Mouse (Mus musculus): ENCODE measurements around the gene Rnf225.
"Not testable (repeated sequence)": the region's sequence is repeated elsewhere in the genome, so short reads cannot be mapped to it uniquely, and the experiment has no call there.

Rnf225 gene

DNA sequence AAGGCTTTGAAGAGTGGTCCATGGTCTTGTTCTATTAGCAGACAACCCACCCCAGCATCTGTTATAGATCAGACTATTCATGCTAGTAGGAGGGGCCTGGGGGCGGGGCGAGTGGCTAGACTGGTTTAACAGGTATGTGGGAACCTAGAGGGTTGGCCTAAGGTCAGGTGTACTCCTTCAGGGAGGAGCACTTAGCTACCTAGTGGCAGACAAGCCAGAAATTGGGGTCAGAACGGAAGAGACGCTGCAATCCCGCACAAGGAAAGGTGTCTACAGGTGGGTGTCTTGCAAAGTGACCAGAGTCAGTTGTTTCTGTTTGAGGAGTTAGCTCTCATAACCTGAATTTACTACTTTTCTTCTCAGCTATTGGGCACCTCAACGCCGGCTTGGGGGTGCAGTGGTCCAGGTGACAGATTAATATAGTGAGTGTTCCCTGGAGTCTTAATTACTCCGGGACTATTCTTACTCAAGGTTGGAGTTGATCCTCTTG lies at the start of gene Rnf225:
Rnf225 (plus strand) TSS at position 226 of the 490 bp plus-strand sequence.
- no peak for DNase-seq

DNA sequence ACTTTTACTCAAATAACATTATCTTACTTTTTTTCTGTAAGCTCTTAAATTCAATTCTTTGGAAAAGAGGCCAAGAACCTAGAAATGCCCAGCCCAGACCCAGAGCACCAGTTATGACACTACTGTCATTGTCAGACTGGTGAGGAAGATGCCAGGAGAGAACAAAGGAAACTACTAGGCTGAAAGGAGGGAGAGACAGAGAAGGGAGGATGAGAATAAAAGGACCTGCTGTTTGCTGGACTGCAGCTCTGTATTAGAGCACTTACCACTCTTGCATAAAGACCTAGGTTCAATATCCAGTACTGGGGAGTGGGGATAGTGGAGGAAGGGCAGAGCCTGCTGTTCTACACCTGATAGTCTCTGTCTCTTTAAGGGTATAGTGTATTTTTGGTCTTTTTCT lies 47.2 kb upstream of the Rnf225 start:
- DNase-seq: no peak

DNA sequence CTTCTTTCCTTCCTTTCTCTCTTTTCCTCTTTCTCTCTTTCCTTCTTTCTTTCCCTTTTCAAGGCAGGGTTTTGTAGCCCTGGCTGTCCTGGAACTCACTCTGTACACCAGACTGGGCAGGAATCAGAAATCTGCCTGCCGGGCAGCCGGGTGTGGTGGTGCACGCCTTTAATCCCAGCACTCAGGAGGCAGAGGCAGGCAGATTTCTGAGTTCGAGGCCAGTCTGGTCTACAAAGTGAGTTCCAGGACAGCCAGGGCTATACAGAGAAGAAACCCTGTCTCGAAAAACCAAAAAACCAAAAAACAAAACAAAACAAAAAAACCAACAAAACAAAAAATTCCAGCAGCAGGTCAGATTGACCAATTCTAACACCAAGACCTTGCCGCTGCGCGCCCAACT lies 46.7 kb upstream of the Rnf225 start:
- not testable (repeated sequence) for DNase-seq

DNA sequence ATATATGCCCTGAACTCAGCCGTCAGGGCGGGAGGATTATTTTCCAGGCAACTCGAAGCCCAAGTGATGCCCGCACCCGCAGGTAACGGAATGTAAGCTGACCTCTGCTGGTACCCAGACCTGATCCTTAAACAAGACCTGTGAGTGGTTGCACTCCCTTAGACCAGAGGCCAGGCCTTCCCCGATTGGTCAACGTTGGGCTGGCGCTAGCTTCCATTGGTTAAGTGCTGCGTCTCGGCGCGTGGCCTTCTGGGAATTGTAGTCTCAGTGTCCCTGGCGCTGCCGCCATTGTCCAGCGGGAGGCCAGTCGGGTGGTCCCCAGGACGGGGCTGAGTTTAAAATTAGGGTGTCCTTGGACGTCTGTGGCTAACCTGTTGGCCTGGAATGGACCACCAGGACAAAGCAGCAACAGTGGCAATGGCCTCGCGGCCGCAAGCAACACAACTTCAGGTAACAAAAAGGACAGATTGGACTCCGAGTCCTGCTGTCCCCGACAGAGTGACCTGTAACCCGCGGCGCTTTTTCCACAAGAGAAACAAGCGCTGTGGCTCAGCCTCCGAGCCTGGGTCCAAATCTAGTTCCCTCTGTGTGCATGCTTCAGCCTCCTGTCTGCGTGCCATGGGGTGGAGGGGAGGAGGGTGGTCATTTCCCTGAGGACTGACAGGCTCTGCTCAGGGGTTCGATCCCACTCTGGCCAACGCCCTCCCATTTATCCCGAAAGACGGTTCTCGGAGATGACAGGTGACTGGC lies 46.1 kb upstream of the Rnf225 start, which contains the start of gene Zfp128:
Zfp128 (plus strand) TSS at position 267 of the 750 bp plus-strand sequence.
- peak; percentile 85 to 89 for DNase-seq

- no peak for DNase-seq
Observed at GRCm38 (mm10) chr7:12886563-12887266, 40.5 kb upstream of the Rnf225 start.

- DNase-seq: no peak
Observed at GRCm38 (mm10) chr7:12887585-12887984, 39.6 kb upstream of the Rnf225 start.

DNA sequence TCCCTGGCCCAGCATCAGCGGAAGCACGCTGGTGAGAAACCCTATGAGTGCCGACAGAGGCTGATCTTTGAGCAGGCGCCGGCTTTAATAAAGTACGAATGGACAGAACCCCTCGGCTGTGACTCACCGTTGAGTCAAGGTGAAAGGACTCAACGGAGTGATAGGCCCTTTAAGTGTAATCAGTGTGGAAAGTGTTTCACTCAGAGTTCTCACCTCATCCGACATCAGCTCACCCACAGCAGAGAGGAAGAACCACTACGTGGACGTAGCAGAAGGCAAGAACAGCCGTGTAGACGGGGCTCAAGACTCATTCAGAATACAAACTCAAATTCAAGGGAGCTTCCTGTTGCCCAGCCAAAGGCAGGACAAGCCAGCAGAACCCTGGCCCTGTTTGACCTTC lies 36.3 kb upstream of the Rnf225 start:
- DNase-seq: no peak

GRCm38 (mm10) chr7:12891334-12891733 lies 35.9 kb upstream of the Rnf225 start:
- DNase-seq: no peak

DNA sequence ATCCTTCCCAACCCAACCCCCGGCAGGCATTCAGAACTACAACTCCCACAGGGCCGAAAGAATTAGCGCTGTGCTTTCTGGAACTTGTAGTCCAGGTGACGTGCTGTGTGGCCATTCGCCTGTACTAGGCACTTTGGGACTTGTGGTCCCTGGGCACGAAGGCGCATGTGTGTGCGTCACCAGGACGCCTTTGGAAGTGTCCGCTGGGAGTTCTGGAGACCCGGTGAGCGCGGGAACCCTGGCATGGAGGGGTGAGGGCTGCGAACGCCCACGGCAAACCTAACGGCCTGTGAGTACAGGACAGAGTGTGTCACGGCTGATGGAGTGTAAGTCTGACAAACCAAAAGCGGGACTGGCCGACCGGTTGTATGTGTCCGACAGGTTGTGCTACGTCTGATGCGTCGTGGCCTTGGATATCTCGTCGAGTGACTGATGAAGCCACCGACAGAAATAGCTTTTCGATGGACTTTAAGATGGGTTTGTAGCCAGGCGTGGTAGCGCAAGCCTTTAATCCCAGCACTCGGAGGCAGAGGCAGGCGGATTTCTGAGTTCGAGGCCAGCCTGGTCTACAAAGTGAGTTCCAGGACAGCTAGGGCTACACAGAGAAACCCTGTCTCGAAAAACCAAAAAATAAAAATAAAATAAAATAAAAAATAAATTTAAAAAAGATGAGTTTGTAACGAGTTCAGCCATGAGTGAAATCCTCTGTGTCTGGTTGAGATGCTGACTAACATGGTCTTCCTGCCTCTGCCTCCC lies 29.4 kb upstream of the Rnf225 start, which contains the start of gene Zscan22:
Zscan22 (plus strand) TSS at position 161 of the 756 bp plus-strand sequence.
- peak; percentile 74 to 78 for DNase-seq

GRCm38 (mm10) chr7:12901517-12901916 lies 25.7 kb upstream of the Rnf225 start:
- no peak for DNase-seq

DNA sequence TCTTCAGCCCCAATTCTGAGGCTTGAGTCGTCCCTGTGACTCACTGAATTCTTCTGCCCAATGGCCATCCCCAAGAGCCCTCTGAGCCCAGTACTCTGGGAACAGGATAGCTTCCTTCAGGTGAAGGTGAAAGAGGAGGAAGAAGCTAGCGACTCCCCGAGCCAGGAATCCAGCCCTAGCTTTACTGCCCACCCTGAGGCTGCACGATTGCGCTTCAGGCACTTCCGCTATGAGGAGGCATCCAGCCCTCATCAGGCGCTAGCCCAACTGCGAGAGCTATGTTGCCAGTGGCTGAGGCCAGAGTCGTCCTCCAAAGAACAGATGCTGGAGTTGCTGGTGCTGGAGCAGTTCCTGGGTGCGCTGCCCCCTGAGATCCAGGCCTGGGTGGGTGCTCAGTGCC lies 23.6 kb upstream of the Rnf225 start:
- no peak for DNase-seq

GRCm38 (mm10) chr7:12905146-12905545 lies 22.1 kb upstream of the Rnf225 start:
- no peak for DNase-seq

DNA sequence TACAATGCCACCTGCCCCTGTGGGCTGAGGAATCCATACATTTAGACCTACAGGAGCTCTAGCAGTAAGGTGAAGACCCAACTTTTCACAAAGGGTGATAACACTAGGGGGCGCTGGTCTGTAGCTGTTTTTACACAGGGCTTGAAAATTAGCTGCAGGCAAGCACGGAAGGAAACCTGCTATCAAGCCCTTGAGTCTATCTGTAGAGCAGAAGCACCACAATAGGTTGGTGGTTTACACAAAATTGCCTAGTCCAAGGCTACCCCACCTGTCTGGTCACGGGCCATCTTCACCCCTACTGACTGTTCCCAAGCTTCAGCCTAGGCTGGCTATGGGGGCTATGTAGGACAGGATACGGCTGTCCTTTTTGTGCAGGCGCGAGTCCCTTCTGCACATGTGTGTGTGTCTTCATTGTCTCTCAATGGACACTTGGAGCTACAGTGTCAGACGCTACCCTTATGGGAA lies 17.7 kb upstream of the Rnf225 start:
- peak; percentile 60 to 88 for DNase-seq

DNA sequence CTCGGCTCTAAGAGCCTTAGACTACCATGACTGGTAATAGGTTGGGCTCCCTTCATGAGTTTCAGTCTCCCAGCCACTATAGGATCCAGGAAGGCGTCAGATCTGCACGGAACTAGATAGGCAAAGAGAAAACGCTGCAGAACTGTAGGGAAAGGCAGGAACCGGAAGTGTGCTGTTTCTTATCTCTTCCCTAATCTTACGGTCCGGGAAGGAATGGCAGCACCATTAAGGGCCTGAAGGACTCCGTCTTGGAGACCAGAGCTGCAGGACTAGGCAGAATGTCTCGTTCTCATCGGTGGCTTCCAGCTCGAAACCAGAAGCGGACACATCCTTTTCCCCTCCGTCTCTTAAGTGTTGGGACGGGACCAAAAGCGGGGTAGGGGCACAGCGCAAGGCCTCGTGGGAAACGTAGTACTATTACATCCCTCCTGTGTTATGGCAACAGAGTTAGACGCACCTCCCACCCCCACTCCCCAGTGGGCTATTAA lies 17.0 kb upstream of the Rnf225 start:
- DNase-seq: peak; percentile 25 to 56

DNA sequence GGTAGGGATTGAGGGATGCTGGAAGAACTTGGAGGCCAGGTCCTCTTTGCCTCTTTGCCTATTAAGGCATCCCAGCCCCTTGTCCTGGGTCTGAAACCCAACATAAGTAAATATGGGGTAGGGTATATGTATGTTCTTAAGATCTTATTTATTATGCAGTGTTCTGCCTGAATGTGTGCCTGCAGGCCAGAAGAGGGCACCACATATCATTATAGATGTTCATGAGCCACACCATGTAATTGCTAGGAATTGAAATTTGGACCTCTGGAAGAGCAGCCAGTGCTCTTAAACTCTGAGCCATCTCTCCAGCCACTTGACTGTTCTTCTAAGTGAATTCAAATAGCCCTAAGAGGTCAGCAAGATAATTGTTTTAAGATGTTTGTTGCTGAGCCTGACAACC lies 13.7 kb upstream of the Rnf225 start:
- DNase-seq: no peak

DNA sequence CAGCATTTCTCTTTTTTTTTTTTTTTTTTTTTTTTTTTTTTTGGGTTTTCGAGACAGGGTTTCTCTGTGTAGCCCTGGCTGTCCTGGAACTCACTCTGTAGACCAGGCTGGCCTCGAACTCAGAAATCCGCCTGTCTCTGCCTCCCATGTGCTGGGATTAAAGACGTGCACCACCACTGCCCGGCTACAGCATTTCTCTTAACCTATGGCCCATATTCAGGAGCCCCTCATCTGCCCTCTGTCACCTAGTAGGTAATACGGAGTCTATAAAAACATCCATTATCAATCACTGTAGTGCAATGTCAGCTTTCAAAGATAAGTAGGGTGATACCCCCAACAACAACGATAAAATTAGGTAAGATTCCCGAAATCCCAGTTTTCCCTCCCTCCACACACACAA lies 6.7 kb upstream of the Rnf225 start:
- not testable (repeated sequence) for DNase-seq

- no peak for DNase-seq
Observed at GRCm38 (mm10) chr7:12921318-12921704, 5.9 kb upstream of the Rnf225 start.

GRCm38 (mm10) chr7:12921705-12922465 lies 5.3 kb upstream of the Rnf225 start, which contains the start of gene Rps5:
TSS of gene Rps5 (plus strand) at chr7:12922290.
- peak; percentile 94 to 95 for DNase-seq

DNA sequence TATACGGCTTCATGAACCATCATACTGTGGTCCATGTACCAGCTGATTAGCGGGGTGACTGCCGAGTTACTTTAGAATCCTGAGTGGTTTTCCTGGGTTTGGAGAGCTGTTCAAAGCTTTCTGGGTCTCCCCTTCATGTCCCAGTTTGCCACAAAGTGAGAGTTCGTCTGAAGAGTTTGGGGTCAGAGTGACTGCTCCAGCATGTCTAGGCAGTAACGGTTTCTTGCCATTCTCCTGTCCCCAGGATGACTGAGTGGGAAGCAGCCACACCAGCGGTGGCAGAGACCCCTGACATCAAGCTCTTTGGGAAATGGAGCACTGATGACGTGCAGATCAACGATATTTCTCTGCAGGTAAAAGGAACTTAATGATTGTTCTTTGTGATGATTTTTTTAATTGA lies 4.5 kb upstream of the Rnf225 start:
- no peak for DNase-seq

DNA sequence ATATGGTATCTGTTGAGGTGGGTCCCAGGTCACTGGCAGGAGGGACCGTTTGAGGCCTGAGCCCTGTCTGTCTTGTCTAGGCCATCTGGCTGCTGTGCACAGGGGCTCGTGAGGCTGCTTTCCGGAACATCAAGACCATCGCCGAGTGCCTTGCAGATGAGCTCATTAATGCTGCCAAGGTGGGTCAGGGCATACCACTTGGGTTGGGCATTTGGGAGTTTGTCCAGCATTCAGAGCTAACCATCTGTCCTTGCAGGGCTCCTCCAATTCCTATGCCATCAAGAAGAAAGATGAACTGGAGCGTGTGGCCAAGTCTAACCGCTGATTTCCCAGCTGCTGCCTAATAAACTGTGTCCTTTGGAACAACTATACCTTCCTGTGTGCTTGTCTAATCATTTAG lies 900 bp upstream of the Rnf225 start:
- DNase-seq: no peak

GRCm38 (mm10) chr7:12927693-12928589 lies 725 bp downstream of the Rnf225 start:
- DNase-seq: no peak

Data from spleen, adult 18-20 months (tissue).